Mouse (Mus musculus): ENCODE data around the gene Plekha1.

GRCm38 (mm10) chr7:130823992-130824391 is 41.6 kb upstream of the Plekha1 start:
- no peak for TF ChIP-seq E2F4 (IDR thresholded peaks at IDR 0.05; ENCODE audit: insufficient replicate concordance, low read depth, low read length)
- TF ChIP-seq BHLHE40 (IDR thresholded peaks at IDR 0.05; ENCODE audit: low read depth, low read length) = no peak
- TF ChIP-seq POLR2A (IDR thresholded peaks at IDR 0.05; ENCODE audit: low read depth, low read length) = no peak
- TF ChIP-seq MAFK (IDR thresholded peaks at IDR 0.05; ENCODE audit: insufficient replicate concordance, low read length) = no peak
- TF ChIP-seq CTCF (conservative IDR thresholded peaks at IDR 0.05 in 1 of 2, IDR thresholded peaks at IDR 0.05 in 1 of 2; ENCODE audit: low read depth in 2 of 2, low read length in 2 of 2) = no peak
